Mouse (Mus musculus) intestine, postnatal 0 days (tissue): Measurements from ENCODE around the gene Chst5. TPM values are rescaled to one million over a fixed set of nuclear protein-coding genes. Genes with fewer than 3 reads are reported as not detected.
A peak's percentile ranks its signal among the peaks of the same experiment; 100 is the strongest.

Experiments used
- ATAC-seq: fragments of 200-750 bp; cut with Nextera tagmentation; 2 replicates; pipeline ENCODE4 v1.8.0; 2017; ENCODE audit warnings: mild to moderate bottlenecking, moderate TSS enrichment, moderate library complexity
- H3K27ac ChIP-seq: fragments of 300-500 bp; sonication (generic); 2 replicates; pipeline ENCODE4 v1.5.1; 2014; ENCODE audit warnings: mild to moderate bottlenecking, low read depth, low read length, moderate library complexity
- H3K27me3 ChIP-seq: fragments of 300-500 bp; sonication (generic); replicated peaks from 2 replicates; pipeline ENCODE4 v1.6.1; 2014; ENCODE audit warnings: low read length, mixed read lengths; ENCODE audit not compliant: control insufficient read depth, insufficient read depth
- H3K36me3 ChIP-seq: fragments of 300-500 bp; sonication (generic); 2 replicates; pipeline ENCODE4 v1.6.1; 2014; ENCODE audit warnings: mild to moderate bottlenecking, moderate library complexity; ENCODE audit not compliant: control insufficient read depth, insufficient read depth
- H3K4me1 ChIP-seq: fragments of 300-500 bp; sonication (generic); replicated peaks from 2 replicates; pipeline ENCODE4 v1.6.1; 2014; ENCODE audit warnings: antibody characterized with exemption, low read length, mixed read lengths; ENCODE audit not compliant: control insufficient read depth, insufficient read depth
- H3K4me2 ChIP-seq: fragments of 300-500 bp; sonication (generic); replicated peaks from 2 replicates; pipeline ENCODE4 v1.6.1; 2014; ENCODE audit warnings: low read depth, mild to moderate bottlenecking, moderate library complexity
- H3K4me3 ChIP-seq: fragments of 300-500 bp; sonication (generic); 2 replicates; pipeline ENCODE4 v1.5.1; 2014; ENCODE audit warnings: low read depth, low read length
- H3K9ac ChIP-seq: fragments of 300-500 bp; sonication (generic); 2 replicates; pipeline ENCODE4 v1.6.1; 2014; ENCODE audit warnings: mild to moderate bottlenecking, low read depth, low read length
- H3K9me3 ChIP-seq: fragments of 300-500 bp; sonication (generic); 2 replicates; pipeline ENCODE4 v1.6.1; 2016; ENCODE audit warnings: mixed run types; ENCODE audit not compliant: control insufficient read depth
- CTCF ChIP-seq: sonication (generic); IDR thresholded peaks from 2 replicates; pipeline ENCODE4 v1.5.1; 2016; ENCODE audit warnings: low read depth, mild to moderate bottlenecking, control low read depth, antibody characterized with exemption, moderate library complexity
- WGBS: fragments of 180-500 bp; shearing (Covaris S2); extraction: QIAGEN DNeasy Blood & Tissue Kit; methylation state at CpG from one replicate; pipeline ENCODE4 v1.1.7; 2014; 5-methylcytosine and 5-hydroxymethylcytosine counted together
- polyA plus RNA-seq: library from polyadenylated mRNA; unstranded; fragments of >200 nt; fragmentation: Nextera tagmentation; extraction: Ambion mirVana; gene quantifications from 2 replicates; pipeline ENCODE4 v1.2.1, GENCODE M21; 2015

The Chst5 gene
- polyA plus RNA-seq = 0.44 and 0.54 TPM in 2 replicates

DNA sequence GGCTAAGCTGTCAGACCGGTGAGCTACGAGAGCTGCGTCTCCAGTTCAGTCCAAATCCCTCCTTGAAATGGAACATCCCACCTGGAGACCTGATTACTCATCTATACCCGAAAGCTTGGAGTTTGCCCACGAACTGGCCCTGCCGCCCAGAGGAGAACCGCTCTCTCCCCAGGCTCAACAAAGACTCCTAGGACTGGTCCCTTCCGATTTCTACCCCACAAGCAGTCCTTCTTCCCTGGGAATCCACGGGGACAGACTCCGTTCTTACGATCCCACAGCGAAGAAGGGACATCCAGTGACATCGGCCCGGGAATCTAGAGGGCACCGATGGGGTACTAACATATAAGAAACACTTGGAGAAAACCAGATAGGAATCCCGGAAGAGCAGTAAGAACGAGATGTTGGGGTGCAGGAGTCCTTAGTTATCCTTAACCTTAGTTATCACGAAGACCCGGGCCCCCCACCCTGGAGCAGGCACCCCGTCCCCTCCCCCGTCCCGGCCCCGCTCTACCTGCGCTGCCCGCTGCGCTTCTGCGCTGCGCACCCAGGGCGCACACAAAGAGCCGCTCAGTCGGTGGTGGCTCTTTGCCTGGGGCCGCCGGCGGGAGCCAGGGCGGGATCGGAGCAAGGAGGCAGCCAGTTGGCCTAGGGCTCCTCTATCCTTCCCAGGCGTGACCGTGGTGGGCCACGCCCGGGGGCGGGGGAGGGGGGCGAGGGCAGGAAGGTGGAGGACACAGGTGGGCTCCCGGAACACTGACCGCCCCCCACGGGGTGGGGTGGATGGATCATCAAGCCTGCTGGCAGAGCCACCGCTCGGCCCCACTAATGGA is at the start of gene Chst5:
Chst5 (minus strand) TSS at position 827 of the 830 bp plus-strand sequence.
- Histone ChIP-seq H3K27me3 (peaks cover 17% of the 10 kb centered on the region), H3K4me2 (peak within 1 kb of the TSS; percentile 60), H3K27ac (no peak within 1 kb of the TSS), H3K36me3 (no peaks in the 10 kb centered on the region), H3K4me1 (no peaks in the 10 kb centered on the region), H3K9ac (0 out of 2 replicates have a peak within 1 kb of the TSS, but pooled peaks have one; percentile 27), H3K9me3 (no peaks in the 10 kb centered on the region), H3K4me3 (peak within 1 kb of the TSS; percentile 26)
- ATAC-seq = no peak
- no peak for TF ChIP-seq CTCF
- 7% methylated on average over 47 of the region's 47 CpGs for WGBS

DNA sequence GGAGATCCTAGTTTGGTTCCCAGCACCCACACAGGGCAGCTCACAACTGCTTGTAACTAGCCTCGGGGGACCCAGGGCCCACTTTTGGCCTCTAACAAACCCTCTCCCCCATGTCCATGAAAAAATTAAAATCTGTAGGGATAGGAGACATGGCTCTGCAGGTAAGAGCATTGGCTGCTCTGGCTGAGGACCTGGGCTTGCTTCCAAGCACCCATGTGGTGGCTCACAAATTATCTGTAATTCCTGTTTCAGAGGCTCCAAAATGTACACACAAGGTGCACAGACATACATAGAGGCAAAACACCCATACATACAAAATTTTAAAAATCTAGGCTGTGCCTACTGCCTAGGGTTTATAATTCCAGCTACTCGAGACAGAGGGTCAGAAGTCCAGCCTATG is 47.0 kb upstream of the Chst5 start:
- Histone ChIP-seq H3K4me1 (no peaks in the 10 kb centered on the region), H3K9me3 (no peaks in the 10 kb centered on the region), H3K36me3 (peaks cover 20% of the 10 kb centered on the region), H3K4me3 (no peak overlapping the region), H3K4me2 (no peak overlapping the region), H3K9ac (no peak overlapping the region), H3K27me3 (no peaks in the 10 kb centered on the region), H3K27ac (no peak overlapping the region)
- WGBS = 94% methylated on average over 2 of the region's 2 CpGs
- TF ChIP-seq CTCF = no peak
- no peak for ATAC-seq

DNA sequence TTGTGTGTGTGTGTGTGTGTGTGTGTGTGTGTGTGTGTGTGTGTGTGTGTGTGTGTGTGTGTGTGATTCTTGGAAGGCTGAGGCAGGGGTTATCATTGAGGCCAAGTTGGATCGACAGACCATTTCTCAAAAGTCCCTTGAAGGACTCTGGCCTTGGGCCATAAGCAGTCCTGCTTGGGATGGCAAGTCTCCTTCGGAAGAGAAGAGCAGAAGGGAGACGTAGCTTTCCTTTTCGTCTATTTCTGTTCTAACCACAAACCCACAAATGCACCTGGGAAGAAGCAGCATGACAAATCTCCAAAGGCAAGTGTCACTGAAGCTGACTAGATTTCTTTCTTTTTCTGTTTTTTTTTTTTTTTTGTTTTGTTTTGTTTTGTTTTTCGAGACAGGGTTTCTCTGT is 45.6 kb upstream of the Chst5 start:
- 97% methylated on average over 5 of the region's 5 CpGs for WGBS

DNA sequence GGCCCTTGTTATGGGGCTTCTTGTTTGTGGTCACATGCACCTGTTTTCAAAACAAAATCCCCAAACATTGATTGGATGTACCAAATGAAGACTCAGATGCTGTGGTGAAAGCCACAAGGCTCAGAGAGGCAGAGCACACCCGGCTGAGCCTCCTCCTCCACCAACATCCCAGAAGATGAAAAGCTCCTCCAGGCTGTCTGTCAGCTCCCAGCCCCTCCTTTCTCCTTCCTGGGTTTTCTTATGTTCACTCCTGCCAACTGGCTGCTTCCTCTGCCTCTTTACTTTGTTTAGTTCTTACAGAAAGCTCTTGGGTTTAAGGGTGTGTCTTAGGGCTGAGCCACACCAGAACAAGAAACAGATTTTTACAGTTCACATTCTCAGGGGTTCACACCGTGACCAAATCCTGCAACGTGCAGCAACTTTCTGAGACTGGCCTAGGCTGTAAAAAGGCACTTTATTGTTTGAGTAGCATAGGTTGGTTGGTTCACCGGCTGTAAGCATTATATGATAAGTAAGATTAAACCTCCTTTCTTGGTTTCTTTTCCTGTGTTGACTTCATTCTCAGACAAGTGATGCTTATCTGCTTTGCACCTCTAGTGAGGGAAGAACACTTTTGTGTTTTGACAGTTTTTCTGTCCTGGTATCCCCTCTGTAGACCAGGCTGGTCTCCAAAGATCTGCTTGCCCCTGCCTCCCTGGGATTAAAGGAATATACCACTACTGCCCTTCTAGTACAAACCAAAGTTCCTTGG is 44.8 kb upstream of the Chst5 start:
- no peak for ATAC-seq
- H3K4me2 ChIP-seq = no peak overlapping the region
- WGBS = 63% methylated on average over 4 of the region's 4 CpGs
- no peak for TF ChIP-seq CTCF
- peaks cover 25% of the 10 kb centered on the region for H3K36me3 ChIP-seq
- no peaks in the 10 kb centered on the region for H3K27me3 ChIP-seq
- H3K9me3 ChIP-seq = no peaks in the 10 kb centered on the region
- no peak overlapping the region for H3K9ac ChIP-seq
- no peaks in the 10 kb centered on the region for H3K4me1 ChIP-seq
- no peak overlapping the region for H3K4me3 ChIP-seq
- no peak overlapping the region for H3K27ac ChIP-seq

More for the DNA sequence above, 45.6 kb upstream of the Chst5 start:
- TF ChIP-seq CTCF = no peak
- no peaks in the 10 kb centered on the region for H3K4me1 ChIP-seq
- no peak overlapping the region for H3K27ac ChIP-seq
- H3K4me3 ChIP-seq = no peak overlapping the region
- no peak overlapping the region for H3K4me2 ChIP-seq
- no peak for ATAC-seq
- no peak overlapping the region for H3K9ac ChIP-seq
- H3K27me3 ChIP-seq = no peaks in the 10 kb centered on the region
- H3K9me3 ChIP-seq = no peaks in the 10 kb centered on the region
- H3K36me3 ChIP-seq = peaks cover 25% of the 10 kb centered on the region

DNA sequence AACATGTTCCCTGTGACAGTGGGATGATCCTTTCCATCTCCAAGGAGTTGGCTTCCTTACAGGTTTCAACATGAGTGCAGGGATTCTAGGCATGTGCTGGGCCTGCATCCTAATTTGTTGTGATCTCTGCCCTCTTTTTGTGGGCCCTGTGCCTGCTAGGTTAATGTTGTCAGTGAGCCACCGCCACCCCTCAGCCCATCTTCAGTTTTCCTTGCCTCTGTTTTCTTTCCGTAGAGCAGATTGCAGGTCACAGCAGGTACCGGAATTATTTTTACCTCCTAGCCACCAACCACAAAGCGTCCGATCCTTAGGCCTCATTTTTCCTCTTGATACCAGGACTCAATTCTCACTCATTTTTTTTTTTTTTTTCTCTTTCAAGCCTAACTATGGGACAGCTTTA is 41.7 kb upstream of the Chst5 start:
- Histone ChIP-seq H3K9ac (no peak overlapping the region), H3K27ac (no peak overlapping the region), H3K4me2 (no peak overlapping the region), H3K36me3 (peaks cover 37% of the 10 kb centered on the region), H3K27me3 (no peaks in the 10 kb centered on the region), H3K4me1 (no peaks in the 10 kb centered on the region), H3K4me3 (no peak overlapping the region), H3K9me3 (no peaks in the 10 kb centered on the region)
- WGBS = 93% methylated on average over 5 of the region's 5 CpGs
- no peak for TF ChIP-seq CTCF
- no peak for ATAC-seq

DNA sequence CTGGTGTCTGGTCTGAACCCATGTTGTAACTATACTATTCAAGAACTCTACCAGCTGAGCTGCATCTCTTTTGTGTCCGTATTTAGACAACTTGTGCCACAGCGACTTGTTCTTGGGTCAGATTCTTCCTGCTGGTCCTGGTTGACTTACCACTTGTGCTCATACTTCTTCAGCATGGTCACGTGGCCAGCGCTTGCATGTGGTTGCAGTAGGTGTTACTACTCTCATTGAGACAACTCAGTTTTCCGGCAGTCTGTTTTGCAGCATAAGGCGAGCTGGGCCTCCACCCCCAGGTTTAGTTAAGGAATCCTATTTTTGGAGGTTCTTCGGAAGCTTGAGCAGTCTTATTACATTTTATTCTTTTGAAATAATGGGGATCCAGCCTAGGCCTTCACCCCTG is 41.1 kb upstream of the Chst5 start:
- peaks cover 39% of the 10 kb centered on the region for H3K36me3 ChIP-seq
- TF ChIP-seq CTCF = no peak
- H3K9me3 ChIP-seq = no peaks in the 10 kb centered on the region
- no peak overlapping the region for H3K4me2 ChIP-seq
- no peaks in the 10 kb centered on the region for H3K4me1 ChIP-seq
- no peak overlapping the region for H3K4me3 ChIP-seq
- H3K9ac ChIP-seq = no peak overlapping the region
- no peak for ATAC-seq
- H3K27me3 ChIP-seq = no peaks in the 10 kb centered on the region
- WGBS = 94% methylated on average over 7 of the region's 7 CpGs
- H3K27ac ChIP-seq = no peak overlapping the region
